Mouse (Mus musculus) layer of hippocampus, postnatal 10 days (tissue): ENCODE measurements around the gene Snrpf. TPM values are rescaled to one million over a fixed set of nuclear protein-coding genes. Genes with fewer than 3 reads are reported as not detected.
A peak's percentile ranks its signal among the peaks of the same experiment; 100 is the strongest.
"Not testable (repeated sequence)": the region's sequence is repeated elsewhere in the genome, so short reads cannot be mapped to it uniquely, and the experiment has no call there.

Experiments used
- DNase-seq, 2 experiments: peaks; one replicate each; pipeline ENCODE4 v3.0.0; 2021; ENCODE audit warnings: low spot score in 2 of 2
- total RNA-seq, 2 experiments: library from RNA; stranded (reverse); gene quantifications; 2 replicates each; pipeline ENCODE4 v1.2.3; 2021

Gene Snrpf
- total RNA-seq, 2 experiments from 2014 or later: 16.7 TPM

DNA sequence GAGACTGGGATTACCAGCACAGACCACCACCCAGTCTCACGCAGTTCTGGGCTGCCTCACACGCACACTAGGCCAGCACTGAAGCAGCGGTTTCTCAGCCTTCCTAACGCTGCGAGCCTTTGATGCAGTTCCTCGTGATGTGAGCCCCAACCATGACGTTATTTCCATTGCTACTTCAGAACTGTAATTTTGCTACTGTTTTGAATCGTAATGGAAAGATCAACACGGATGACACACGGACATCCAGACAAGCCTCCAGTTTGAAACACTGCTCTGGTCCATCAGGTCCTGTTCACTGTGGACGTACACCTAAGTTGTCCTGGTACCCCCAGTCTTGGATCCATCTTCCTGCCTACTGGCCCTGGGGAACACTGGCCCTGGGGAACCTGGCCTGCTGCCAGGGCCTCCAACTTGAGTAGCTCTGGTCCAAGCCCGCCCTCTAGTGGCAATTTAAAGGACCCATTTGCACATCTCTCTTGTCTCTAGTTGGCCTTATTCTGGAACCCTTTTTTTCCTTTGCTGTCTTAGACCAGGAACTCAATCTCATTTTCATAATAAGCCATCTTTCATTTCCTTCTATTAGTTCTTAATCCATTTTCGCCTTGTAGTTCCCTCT, 12.1 kb downstream of the Snrpf start:
- peak; percentile 78 to 84 for DNase-seq

- no peak for DNase-seq
Measured at GRCm38 (mm10) chr10:93575960-93576359, 13.5 kb downstream of the Snrpf start.

DNA sequence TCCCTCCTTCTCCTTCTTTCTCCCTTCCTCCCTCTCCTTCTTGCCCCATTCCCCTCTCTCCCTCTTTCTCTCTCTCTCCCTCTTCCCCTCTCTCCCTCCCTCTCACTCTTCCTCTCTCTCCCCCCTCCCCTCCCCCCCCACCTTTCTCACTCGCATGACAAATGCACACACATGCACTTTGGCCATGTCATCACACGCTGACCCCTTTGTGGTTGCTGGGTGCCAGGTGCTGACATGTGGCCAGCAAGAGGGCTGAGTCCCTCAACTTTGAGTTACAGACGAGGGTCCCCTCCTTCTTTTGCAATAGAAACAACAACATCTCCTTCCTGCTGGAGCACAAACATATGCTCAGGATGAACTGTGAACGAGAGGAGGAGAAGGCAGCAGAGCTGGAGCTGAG, 14.5 kb downstream of the Snrpf start:
- no peak for DNase-seq

DNA sequence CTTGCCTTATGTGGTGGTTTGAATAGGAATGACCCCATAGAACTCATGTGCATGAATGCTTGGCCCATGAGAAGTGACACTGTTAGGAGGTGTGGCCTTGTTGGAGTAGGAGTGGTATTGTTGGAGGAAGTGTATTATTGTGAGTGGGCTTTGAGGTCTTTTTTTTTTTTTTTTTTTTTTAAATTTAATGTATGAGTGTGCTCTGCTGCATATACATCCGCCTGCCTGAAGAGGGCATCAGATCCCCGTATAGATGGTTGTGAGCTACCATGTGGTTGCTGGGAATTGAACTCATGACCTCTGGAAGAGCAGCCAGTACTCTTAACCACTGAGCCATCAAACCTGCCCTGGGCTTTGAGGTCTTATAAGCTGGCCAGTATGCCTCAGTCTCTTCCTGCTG, 17.3 kb downstream of the Snrpf start:
- DNase-seq: no peak

DNA sequence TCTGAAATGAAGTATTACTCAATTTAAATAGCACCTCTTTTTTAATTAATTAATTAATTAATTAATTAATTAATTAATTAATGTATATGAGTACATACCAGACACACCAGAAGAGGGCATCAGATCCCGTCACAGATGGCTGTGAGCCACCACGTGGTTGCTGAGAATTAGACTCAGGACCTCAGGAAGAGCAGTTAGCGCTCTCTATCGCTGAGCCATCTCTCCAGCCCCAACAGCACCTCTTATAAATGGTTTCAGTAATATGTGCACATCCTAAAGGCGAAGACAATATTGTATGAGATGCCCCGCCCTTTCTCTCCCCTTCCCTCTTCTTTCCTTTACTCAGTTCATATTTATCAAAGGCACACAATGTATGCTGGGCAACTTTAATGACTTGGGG, 20.8 kb downstream of the Snrpf start:
- no peak for DNase-seq

- DNase-seq: no peak
Measured at GRCm38 (mm10) chr10:93567841-93568566, 21.5 kb downstream of the Snrpf start.

DNA sequence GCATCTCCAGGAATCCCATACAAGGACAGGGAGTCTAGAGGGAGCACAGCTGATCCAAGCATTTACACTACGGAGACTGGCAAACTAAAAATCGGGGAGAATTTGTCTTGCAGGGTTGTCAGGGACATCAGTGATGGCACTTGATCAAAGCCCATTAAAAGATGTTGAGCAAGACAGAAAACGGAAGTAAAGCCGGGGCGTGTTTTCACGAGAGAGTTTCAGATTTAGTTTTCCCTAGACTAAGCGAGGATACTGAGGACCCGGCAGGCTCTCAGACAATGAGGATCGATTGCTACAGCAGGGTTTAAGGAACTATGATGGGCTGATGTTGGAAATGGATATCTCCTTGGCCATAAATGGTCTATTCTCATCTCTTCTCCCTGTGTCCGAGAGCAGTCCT, 22.4 kb downstream of the Snrpf start:
- no peak for DNase-seq

GRCm38 (mm10) chr10:93564518-93565090, 24.9 kb downstream of the Snrpf start:
- no peak for DNase-seq

DNA sequence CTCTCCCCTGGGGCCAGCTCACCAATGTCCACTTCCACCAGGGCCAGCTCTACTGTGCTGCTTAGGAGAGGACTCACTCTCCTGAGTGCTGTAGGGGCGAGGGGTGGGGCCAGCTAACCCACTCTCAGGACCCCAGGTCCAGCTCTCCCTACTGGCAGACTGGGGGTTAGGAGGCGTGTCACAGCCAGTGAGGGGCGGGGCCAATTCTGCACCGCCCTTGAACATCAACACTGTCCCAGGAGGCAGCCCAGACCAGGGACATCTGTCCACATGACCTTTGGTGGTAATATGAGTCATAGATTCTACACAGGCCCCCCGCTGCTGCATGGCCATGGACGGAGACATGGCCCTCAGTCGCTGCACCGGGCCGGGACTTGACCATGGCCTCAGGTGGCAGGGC, 29.7 kb downstream of the Snrpf start:
- no peak for DNase-seq

GRCm38 (mm10) chr10:93557971-93558370, 31.5 kb downstream of the Snrpf start:
- not testable (repeated sequence) for DNase-seq

- no peak for DNase-seq
Measured at GRCm38 (mm10) chr10:93552596-93552995, 36.9 kb downstream of the Snrpf start.

GRCm38 (mm10) chr10:93549821-93550220, 39.7 kb downstream of the Snrpf start:
- DNase-seq: no peak

GRCm38 (mm10) chr10:93548991-93549390, 40.5 kb downstream of the Snrpf start:
- peak; percentile 81 to 86 for DNase-seq

DNA sequence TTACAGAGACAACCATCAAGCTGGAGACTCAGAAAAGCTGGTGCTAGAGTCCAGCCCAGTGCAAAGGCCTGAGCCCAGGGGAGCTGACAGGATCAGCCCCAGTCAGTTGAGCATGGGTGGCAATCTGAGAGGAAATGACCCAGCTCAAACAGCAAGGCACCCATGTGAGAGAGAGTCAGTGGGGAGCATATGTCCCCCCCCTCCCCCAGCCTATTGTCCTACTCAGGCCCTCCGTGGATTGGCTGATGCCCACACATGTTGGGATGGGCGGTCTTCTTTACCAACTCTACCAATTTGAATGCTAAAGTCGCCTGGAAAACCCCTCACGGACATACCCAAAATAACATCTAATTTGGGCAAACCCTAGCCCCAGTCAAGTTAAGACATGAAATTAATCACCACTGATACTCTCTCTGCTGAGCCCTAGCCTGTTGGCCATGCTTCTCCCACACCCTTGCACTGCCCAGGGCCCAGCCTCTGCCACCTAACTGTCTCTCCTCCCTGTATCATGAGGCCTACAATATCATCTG, 41.7 kb downstream of the Snrpf start:
- DNase-seq: no peak

GRCm38 (mm10) chr10:93544172-93544571, 45.3 kb downstream of the Snrpf start:
- no peak for DNase-seq

- DNase-seq: no peak
Measured at GRCm38 (mm10) chr10:93543176-93543575, 46.3 kb downstream of the Snrpf start.

DNA sequence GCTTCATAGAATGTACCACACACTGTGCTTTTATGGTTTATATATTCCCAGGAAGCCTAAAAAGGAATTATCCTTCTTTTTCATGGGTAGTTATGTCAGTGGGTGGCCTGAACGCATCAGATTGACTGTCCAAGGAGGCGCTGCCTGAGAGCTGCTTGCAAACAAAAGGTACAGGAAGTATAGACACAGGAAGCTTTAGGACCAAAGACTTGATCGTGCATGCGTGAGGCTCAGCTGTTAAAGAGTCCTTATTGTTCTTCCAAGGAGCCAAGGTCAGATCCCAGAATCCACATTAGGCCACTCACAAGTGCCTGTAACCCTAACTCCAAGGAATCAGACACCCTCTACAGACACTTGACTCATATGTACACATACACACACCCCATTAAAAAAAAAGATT, 47.1 kb downstream of the Snrpf start:
- DNase-seq: no peak

GRCm38 (mm10) chr10:93541585-93541984, 47.9 kb downstream of the Snrpf start:
- DNase-seq: no peak

DNA sequence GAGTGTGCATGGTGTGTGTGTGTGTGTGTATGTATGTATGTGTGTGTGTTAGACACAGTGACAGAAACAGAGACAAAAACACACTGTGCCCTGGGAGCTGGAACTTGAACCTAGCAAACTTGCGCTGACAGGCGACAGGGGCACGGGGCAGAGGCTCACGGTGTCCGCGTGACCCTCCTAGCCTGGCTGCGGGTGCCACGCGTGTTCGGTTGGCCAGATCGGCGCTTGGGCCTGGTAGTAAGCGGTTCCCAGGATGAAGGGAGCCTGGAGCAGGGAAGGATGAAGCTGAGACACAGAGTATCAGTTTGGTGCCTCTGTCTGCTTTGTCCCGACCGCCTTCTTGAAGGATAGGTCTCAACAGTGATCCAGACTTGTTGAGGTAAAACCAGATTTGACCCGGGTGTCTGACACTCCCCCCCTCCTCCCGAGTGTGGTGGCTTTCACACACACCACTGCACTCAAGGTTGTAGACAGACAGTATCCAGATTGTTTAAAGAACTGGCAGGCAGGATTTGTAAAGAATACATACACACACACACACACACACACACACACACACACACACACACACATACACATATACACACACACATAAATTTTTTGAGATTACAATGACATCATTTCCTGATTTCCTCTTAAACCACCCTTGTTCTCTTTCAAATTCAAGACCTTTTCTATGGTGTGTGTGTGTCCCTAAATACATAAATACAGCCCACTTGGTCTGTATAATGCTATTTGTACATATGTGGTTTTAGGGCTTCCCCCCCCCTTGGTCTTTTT, 48.9 kb downstream of the Snrpf start, which contains the start of gene Ccdc38:
Ccdc38 (plus strand) TSS at position 202 of the 780 bp plus-strand sequence.
- DNase-seq: no peak

DNA sequence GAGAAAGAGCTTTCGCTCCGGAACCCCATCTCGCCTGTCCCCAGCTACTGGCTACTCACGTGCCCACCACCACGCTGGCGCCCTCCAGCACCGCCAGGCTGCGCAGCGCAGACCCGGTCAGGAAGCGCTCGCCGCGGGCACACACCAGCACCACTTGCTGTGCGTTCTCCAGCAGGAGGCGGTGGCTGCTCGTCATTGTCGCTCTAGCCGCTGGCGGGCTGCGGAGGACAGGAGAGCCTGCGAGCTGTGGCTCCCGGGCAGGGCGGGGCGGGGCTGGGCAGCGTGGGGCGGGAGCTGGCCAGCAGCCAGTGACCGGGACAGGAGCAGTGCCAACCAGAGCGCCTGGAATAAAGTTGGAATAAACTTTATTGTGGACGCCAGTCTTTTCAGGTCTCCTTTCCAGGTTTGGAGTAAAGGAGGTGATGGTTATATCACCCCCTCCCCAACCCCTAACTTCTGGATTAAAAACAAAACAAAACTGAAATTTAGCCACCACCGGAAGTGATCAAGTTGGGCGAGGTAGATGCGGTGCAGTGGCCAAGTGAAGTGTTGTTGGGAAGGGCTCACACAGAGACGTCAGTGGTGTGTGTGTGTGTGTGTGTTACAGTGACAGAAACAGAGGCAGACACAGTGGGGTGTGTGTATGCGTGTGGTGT, 49.6 kb downstream of the Snrpf start, which contains the start of gene Amdhd1:
Amdhd1 (minus strand) TSS at position 259 of the 656 bp plus-strand sequence.
- DNase-seq: peak; percentile 69 to 74

- no peak for DNase-seq
Measured at GRCm38 (mm10) chr10:93538818-93539217, 50.7 kb downstream of the Snrpf start.
